Mouse (Mus musculus): ENCODE data around the gene Meis2. TPM values are rescaled to one million over a fixed set of nuclear protein-coding genes. Genes with fewer than 3 reads are reported as not detected.
A peak's percentile ranks its signal among the peaks of the same experiment; 100 is the strongest.

The Meis2 gene
- polyA plus RNA-seq, 1 experiment from 2014 or later, result 79.0 TPM

- Histone ChIP-seq H3K9ac (replicated peaks) (0 out of 2 replicates have a peak overlapping the region, but pooled peaks have one; percentile 19), H3K4me3 (replicated peaks) (peak overlapping the region; percentile 30), H3K9me3 (no peaks in the 10 kb centered on the region), H3K4me2 (replicated peaks) (peak overlapping the region; percentile 52), H3K27ac (no peak overlapping the region), H3K36me3 (no peaks in the 10 kb centered on the region), H3K27me3 (peaks cover 60% of the 10 kb centered on the region), H3K4me1 (replicated peaks) (peaks cover 63% of the 10 kb centered on the region)
- WGBS, result under 1% methylated on average over 33 of the region's 33 CpGs
- peak; percentile 73 for ATAC-seq
Observed at GRCm38 (mm10) chr2:115855511-115856400, 209.9 kb downstream of the Meis2 start.

GRCm38 (mm10) chr2:115854828-115855311, 210.8 kb downstream of the Meis2 start:
- no peak for ATAC-seq
- under 1% methylated on average over 25 of the region's 25 CpGs for WGBS
- peak overlapping the region; percentile 43 for H3K4me2 ChIP-seq (replicated peaks)
- peak overlapping the region; percentile 56; the same call in 1 of the 2 replicates for H3K27ac ChIP-seq
- H3K9ac ChIP-seq (replicated peaks), result 0 out of 2 replicates have a peak overlapping the region, but pooled peaks have one; percentile 19
- peaks cover 54% of the 10 kb centered on the region for H3K4me1 ChIP-seq (replicated peaks)
- H3K36me3 ChIP-seq, result no peaks in the 10 kb centered on the region
- H3K27me3 ChIP-seq, result peaks cover 67% of the 10 kb centered on the region
- peak overlapping the region; percentile 25 for H3K4me3 ChIP-seq (replicated peaks)
- no peaks in the 10 kb centered on the region for H3K9me3 ChIP-seq

- 3% methylated on average over 14 of the region's 14 CpGs for WGBS
- Histone ChIP-seq H3K4me2 (replicated peaks) (peak overlapping the region; percentile 43; the same call in 1 of the 2 replicates), H3K27ac (no peak overlapping the region), H3K9ac (replicated peaks) (no peak overlapping the region), H3K27me3 (peaks cover 70% of the 10 kb centered on the region), H3K9me3 (no peaks in the 10 kb centered on the region), H3K4me3 (replicated peaks) (0 out of 2 replicates have a peak overlapping the region, but pooled peaks have one; percentile 25), H3K36me3 (no peaks in the 10 kb centered on the region), H3K4me1 (replicated peaks) (peaks cover 48% of the 10 kb centered on the region)
- no peak for ATAC-seq
Observed at GRCm38 (mm10) chr2:115854007-115854827, 211.4 kb downstream of the Meis2 start.

- no peak overlapping the region for H3K27ac ChIP-seq
- peaks cover 68% of the 10 kb centered on the region for H3K27me3 ChIP-seq
- no peak overlapping the region for H3K4me3 ChIP-seq (replicated peaks)
- no peak overlapping the region for H3K9ac ChIP-seq (replicated peaks)
- H3K4me2 ChIP-seq (replicated peaks), result peak overlapping the region; percentile 55
- ATAC-seq, result no peak
- under 1% methylated on average over 4 of the region's 4 CpGs for WGBS
- peaks cover 41% of the 10 kb centered on the region for H3K4me1 ChIP-seq (replicated peaks)
- no peaks in the 10 kb centered on the region for H3K9me3 ChIP-seq
- H3K36me3 ChIP-seq, result no peaks in the 10 kb centered on the region
Observed at GRCm38 (mm10) chr2:115853221-115853620, 212.4 kb downstream of the Meis2 start.

- Histone ChIP-seq H3K36me3 (no peaks in the 10 kb centered on the region), H3K4me3 (replicated peaks) (peak overlapping the region; percentile 34), H3K9me3 (no peaks in the 10 kb centered on the region), H3K4me1 (replicated peaks) (peaks cover 36% of the 10 kb centered on the region), H3K27me3 (peaks cover 62% of the 10 kb centered on the region), H3K27ac (no peak overlapping the region), H3K4me2 (replicated peaks) (peak overlapping the region; percentile 55), H3K9ac (replicated peaks) (peak overlapping the region; percentile 21; the same call in 1 of the 2 replicates)
- under 1% methylated on average over 22 of the region's 22 CpGs for WGBS
- peak; percentile 57 for ATAC-seq
Observed at GRCm38 (mm10) chr2:115852615-115853014, 213.0 kb downstream of the Meis2 start.

GRCm38 (mm10) chr2:115852109-115852508, 213.5 kb downstream of the Meis2 start:
- WGBS, result 13% methylated on average over 11 of the region's 11 CpGs
- Histone ChIP-seq H3K4me3 (replicated peaks) (peak overlapping the region; percentile 34), H3K36me3 (no peaks in the 10 kb centered on the region), H3K9me3 (no peaks in the 10 kb centered on the region), H3K27ac (no peak overlapping the region), H3K4me2 (replicated peaks) (peak overlapping the region; percentile 55), H3K4me1 (replicated peaks) (peaks cover 32% of the 10 kb centered on the region), H3K27me3 (peaks cover 57% of the 10 kb centered on the region), H3K9ac (replicated peaks) (no peak overlapping the region; the same call in 1 of the 2 replicates)
- no peak for ATAC-seq

GRCm38 (mm10) chr2:115850961-115851360, 214.7 kb downstream of the Meis2 start:
- H3K4me1 ChIP-seq (replicated peaks), result peaks cover 26% of the 10 kb centered on the region
- H3K4me3 ChIP-seq (replicated peaks), result no peak overlapping the region
- H3K9me3 ChIP-seq, result no peaks in the 10 kb centered on the region
- H3K9ac ChIP-seq (replicated peaks), result no peak overlapping the region
- no peak overlapping the region for H3K27ac ChIP-seq
- H3K4me2 ChIP-seq (replicated peaks), result no peak overlapping the region
- no peaks in the 10 kb centered on the region for H3K36me3 ChIP-seq
- H3K27me3 ChIP-seq, result peaks cover 56% of the 10 kb centered on the region
- no peak for ATAC-seq
- 89% methylated on average over 4 of the region's 4 CpGs for WGBS

GRCm38 (mm10) chr2:115842821-115843220, 222.8 kb downstream of the Meis2 start:
- Histone ChIP-seq H3K4me2 (replicated peaks) (no peak overlapping the region), H3K27ac (no peak overlapping the region), H3K4me3 (replicated peaks) (no peak overlapping the region), H3K4me1 (replicated peaks) (no peaks in the 10 kb centered on the region), H3K9ac (replicated peaks) (no peak overlapping the region), H3K27me3 (no peaks in the 10 kb centered on the region), H3K36me3 (no peaks in the 10 kb centered on the region), H3K9me3 (no peaks in the 10 kb centered on the region)
- ATAC-seq, result no peak

GRCm38 (mm10) chr2:115836034-115836433, 229.6 kb downstream of the Meis2 start:
- H3K4me2 ChIP-seq (replicated peaks), result no peak overlapping the region
- H3K4me1 ChIP-seq (replicated peaks), result no peaks in the 10 kb centered on the region
- no peaks in the 10 kb centered on the region for H3K36me3 ChIP-seq
- H3K27me3 ChIP-seq, result no peaks in the 10 kb centered on the region
- WGBS, result 88% methylated on average over 2 of the region's 2 CpGs
- no peaks in the 10 kb centered on the region for H3K9me3 ChIP-seq
- ATAC-seq, result no peak
- H3K9ac ChIP-seq (replicated peaks), result no peak overlapping the region
- H3K4me3 ChIP-seq (replicated peaks), result no peak overlapping the region
- no peak overlapping the region for H3K27ac ChIP-seq

GRCm38 (mm10) chr2:115822361-115822760, 243.3 kb downstream of the Meis2 start:
- 89% methylated on average over 5 of the region's 5 CpGs for WGBS
- no peaks in the 10 kb centered on the region for H3K4me1 ChIP-seq (replicated peaks)
- no peaks in the 10 kb centered on the region for H3K9me3 ChIP-seq
- no peaks in the 10 kb centered on the region for H3K27me3 ChIP-seq
- H3K4me2 ChIP-seq (replicated peaks), result no peak overlapping the region
- no peak overlapping the region for H3K9ac ChIP-seq (replicated peaks)
- H3K4me3 ChIP-seq (replicated peaks), result no peak overlapping the region
- no peak for ATAC-seq
- no peak overlapping the region for H3K27ac ChIP-seq
- no peaks in the 10 kb centered on the region for H3K36me3 ChIP-seq

GRCm38 (mm10) chr2:115817959-115818358, 247.7 kb downstream of the Meis2 start:
- H3K27me3 ChIP-seq, result no peaks in the 10 kb centered on the region
- WGBS, result 87% methylated on average over 6 of the region's 6 CpGs
- no peak overlapping the region for H3K4me3 ChIP-seq (replicated peaks)
- no peak for ATAC-seq
- H3K9ac ChIP-seq (replicated peaks), result no peak overlapping the region
- no peaks in the 10 kb centered on the region for H3K4me1 ChIP-seq (replicated peaks)
- H3K27ac ChIP-seq, result no peak overlapping the region
- H3K9me3 ChIP-seq, result no peaks in the 10 kb centered on the region
- no peaks in the 10 kb centered on the region for H3K36me3 ChIP-seq
- H3K4me2 ChIP-seq (replicated peaks), result no peak overlapping the region

GRCm38 (mm10) chr2:115813721-115814120, 251.9 kb downstream of the Meis2 start:
- WGBS, result 80% methylated on average over 6 of the region's 6 CpGs
- Histone ChIP-seq H3K9me3 (no peaks in the 10 kb centered on the region), H3K27me3 (no peaks in the 10 kb centered on the region), H3K9ac (replicated peaks) (no peak overlapping the region), H3K27ac (no peak overlapping the region), H3K36me3 (no peaks in the 10 kb centered on the region), H3K4me1 (replicated peaks) (no peaks in the 10 kb centered on the region), H3K4me2 (replicated peaks) (no peak overlapping the region), H3K4me3 (replicated peaks) (no peak overlapping the region)
- no peak for ATAC-seq

Measured in midbrain, embryonic 13.5 days (tissue).